Mouse (Mus musculus): Measurements from ENCODE around the gene Prdm16. TPM values are rescaled to one million over a fixed set of nuclear protein-coding genes. Genes with fewer than 3 reads are reported as not detected.

Prdm16 gene
- polyA plus RNA-seq, 1 experiment, result 6.0 TPM

GRCm38 (mm10) chr4:154638320-154638886, 1.7 kb upstream of the Prdm16 start:
- no peak overlapping the region for H3K4me3 ChIP-seq (replicated peaks; ENCODE audit: insufficient read depth, low read depth, low read length)
- TF ChIP-seq POLR2A (IDR thresholded peaks at IDR 0.05; ENCODE audit: borderline replicate concordance, insufficient read depth, low read length) (no peak), CTCF (IDR thresholded peaks at IDR 0.05; ENCODE audit: borderline replicate concordance, insufficient read depth, low read depth, low read length) (no peak)
- H3K27me3 ChIP-seq (ENCODE audit: control insufficient read depth, insufficient read depth, low read length), result peaks cover 5% of the 10 kb centered on the region; the same call in 1 of the 2 replicates
- no peaks in the 10 kb centered on the region for H3K4me1 ChIP-seq (ENCODE audit: control insufficient read depth, insufficient read depth, low read length)
- 9% methylated on average over 15 of the region's 15 CpGs for WGBS
- H3K27ac ChIP-seq (ENCODE audit: insufficient read depth, low read length), result no peak overlapping the region
- DNase-seq, result no peak

- Histone ChIP-seq H3K27me3 (ENCODE audit: control insufficient read depth, insufficient read depth, low read length) (peaks cover 5% of the 10 kb centered on the region; the same call in 1 of the 2 replicates), H3K27ac (ENCODE audit: insufficient read depth, low read length) (no peak overlapping the region), H3K4me1 (ENCODE audit: control insufficient read depth, insufficient read depth, low read length) (no peaks in the 10 kb centered on the region), H3K4me3 (replicated peaks; ENCODE audit: insufficient read depth, low read depth, low read length) (no peak overlapping the region)
- 2% methylated on average over 61 of the region's 73 CpGs for WGBS
- no peak for DNase-seq
- TF ChIP-seq CTCF (IDR thresholded peaks at IDR 0.05; ENCODE audit: borderline replicate concordance, insufficient read depth, low read depth, low read length) (no peak), POLR2A (IDR thresholded peaks at IDR 0.05; ENCODE audit: borderline replicate concordance, insufficient read depth, low read length) (no peak)
Observed at GRCm38 (mm10) chr4:154637468-154638319, 1.0 kb upstream of the Prdm16 start.

DNA sequence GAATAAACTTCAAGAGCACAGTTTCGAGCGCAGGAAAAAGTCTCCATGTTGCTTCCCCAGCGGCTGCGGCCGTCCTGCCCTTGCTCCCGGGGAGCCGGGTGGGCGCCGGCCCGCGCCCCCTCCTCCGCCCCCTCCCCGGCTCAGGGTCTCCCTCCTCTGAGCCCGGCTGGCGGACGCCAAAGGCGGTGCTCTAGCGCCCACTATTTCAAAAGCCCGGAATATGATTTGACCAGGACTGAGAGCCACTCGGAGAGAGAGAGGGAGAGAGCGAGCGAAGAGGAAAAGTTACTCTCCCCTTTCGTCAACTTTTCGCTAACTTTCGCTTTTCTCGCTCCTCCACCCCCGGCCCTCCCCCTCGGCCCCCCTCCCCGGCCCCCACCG, 630 bp downstream of the Prdm16 start:
- H3K4me1 ChIP-seq (ENCODE audit: control insufficient read depth, insufficient read depth, low read length), result no peaks in the 10 kb centered on the region
- no peak overlapping the region for H3K4me3 ChIP-seq (replicated peaks; ENCODE audit: insufficient read depth, low read depth, low read length)
- no peak for TF ChIP-seq CTCF (IDR thresholded peaks at IDR 0.05; ENCODE audit: borderline replicate concordance, insufficient read depth, low read depth, low read length)
- no peak for TF ChIP-seq POLR2A (IDR thresholded peaks at IDR 0.05; ENCODE audit: borderline replicate concordance, insufficient read depth, low read length)
- H3K27me3 ChIP-seq (ENCODE audit: control insufficient read depth, insufficient read depth, low read length), result peaks cover 5% of the 10 kb centered on the region; the same call in 1 of the 2 replicates
- WGBS, result 2% methylated on average over 25 of the region's 30 CpGs
- H3K27ac ChIP-seq (ENCODE audit: insufficient read depth, low read length), result no peak overlapping the region
- no peak for DNase-seq

- 1% methylated on average over 94 of the region's 94 CpGs for WGBS
Observed at GRCm38 (mm10) chr4:154635241-154636052, 1.2 kb downstream of the Prdm16 start.

GRCm38 (mm10) chr4:154634470-154635240, 2.0 kb downstream of the Prdm16 start:
- TF ChIP-seq POLR2A (IDR thresholded peaks at IDR 0.05; ENCODE audit: borderline replicate concordance, insufficient read depth, low read length) (no peak), CTCF (IDR thresholded peaks at IDR 0.05; ENCODE audit: borderline replicate concordance, insufficient read depth, low read depth, low read length) (no peak)
- WGBS, result 35% methylated on average over 44 of the region's 44 CpGs
- Histone ChIP-seq H3K27ac (ENCODE audit: insufficient read depth, low read length) (no peak overlapping the region), H3K4me1 (ENCODE audit: control insufficient read depth, insufficient read depth, low read length) (no peaks in the 10 kb centered on the region), H3K4me3 (replicated peaks; ENCODE audit: insufficient read depth, low read depth, low read length) (no peak overlapping the region), H3K27me3 (ENCODE audit: control insufficient read depth, insufficient read depth, low read length) (peaks cover 5% of the 10 kb centered on the region; the same call in 1 of the 2 replicates)
- no peak for DNase-seq

More at GRCm38 (mm10) chr4:154635241-154636052, 1.2 kb downstream of the Prdm16 start:
- no peak for DNase-seq
- Histone ChIP-seq H3K4me1 (ENCODE audit: control insufficient read depth, insufficient read depth, low read length) (no peaks in the 10 kb centered on the region), H3K27ac (ENCODE audit: insufficient read depth, low read length) (no peak overlapping the region), H3K27me3 (ENCODE audit: control insufficient read depth, insufficient read depth, low read length) (peaks cover 5% of the 10 kb centered on the region; the same call in 1 of the 2 replicates), H3K4me3 (replicated peaks; ENCODE audit: insufficient read depth, low read depth, low read length) (peak overlapping the region; percentile 26)
- no peak for TF ChIP-seq CTCF (IDR thresholded peaks at IDR 0.05; ENCODE audit: borderline replicate concordance, insufficient read depth, low read depth, low read length)
- TF ChIP-seq POLR2A (IDR thresholded peaks at IDR 0.05; ENCODE audit: borderline replicate concordance, insufficient read depth, low read length), result no peak

DNA sequence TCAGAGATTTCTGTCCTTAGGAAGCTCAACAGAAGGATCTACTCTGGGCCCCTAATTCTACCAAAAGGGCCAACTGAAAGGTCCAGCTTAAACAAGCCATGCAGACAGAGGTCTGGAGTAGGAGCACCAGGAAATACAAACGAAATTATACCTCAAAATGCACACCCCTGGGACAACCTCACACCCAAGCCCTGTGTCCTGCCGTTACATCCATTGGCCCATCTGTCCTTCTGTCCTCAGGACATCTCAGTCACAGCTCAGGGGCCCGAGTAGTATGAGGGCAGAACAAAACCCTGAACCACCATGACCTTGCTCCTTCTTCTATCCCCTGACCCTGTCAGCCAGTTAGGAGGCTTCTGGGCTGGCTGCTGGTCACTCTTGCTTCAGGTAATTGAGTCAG, 2.7 kb downstream of the Prdm16 start:
- TF ChIP-seq POLR2A (IDR thresholded peaks at IDR 0.05; ENCODE audit: borderline replicate concordance, insufficient read depth, low read length) (no peak), CTCF (IDR thresholded peaks at IDR 0.05; ENCODE audit: borderline replicate concordance, insufficient read depth, low read depth, low read length) (no peak)
- Histone ChIP-seq H3K4me3 (replicated peaks; ENCODE audit: insufficient read depth, low read depth, low read length) (no peak overlapping the region), H3K27me3 (ENCODE audit: control insufficient read depth, insufficient read depth, low read length) (peaks cover 5% of the 10 kb centered on the region; the same call in 1 of the 2 replicates), H3K4me1 (ENCODE audit: control insufficient read depth, insufficient read depth, low read length) (no peaks in the 10 kb centered on the region), H3K27ac (ENCODE audit: insufficient read depth, low read length) (no peak overlapping the region)
- WGBS, result 73% methylated on average over 3 of the region's 3 CpGs
- no peak for DNase-seq

All from cerebellum, adult 2 months (tissue).